Mouse (Mus musculus) lung, postnatal 0 days (tissue): ENCODE measurements around the gene Flt4. TPM values are rescaled to one million over a fixed set of nuclear protein-coding genes. Genes with fewer than 3 reads are reported as not detected.

Source experiments
- ATAC-seq: fragments of 200-750 bp; cut with Nextera tagmentation; 2 replicates; pipeline ENCODE4 v1.8.0; 2017; ENCODE audit warnings: moderate library complexity
- DNase-seq: peaks from one replicate; pipeline ENCODE4 v3.0.0-alpha.2; 2016; ENCODE audit warnings: low spot score
- H3K27ac ChIP-seq: fragments of 300-500 bp; sonication (generic); 2 replicates; pipeline ENCODE4 v1.5.1; 2014; ENCODE audit warnings: antibody characterized with exemption, mild to moderate bottlenecking, low read length, mixed read lengths
- H3K27me3 ChIP-seq: fragments of 300-500 bp; sonication (generic); replicated peaks from 2 replicates; pipeline ENCODE4 v1.6.1; 2014; ENCODE audit warnings: low read length, mixed read lengths; ENCODE audit not compliant: insufficient read depth
- H3K36me3 ChIP-seq: fragments of 300-500 bp; sonication (generic); 2 replicates; pipeline ENCODE4 v1.6.1; 2014; ENCODE audit warnings: low read length, mixed read lengths; ENCODE audit not compliant: insufficient read depth
- H3K4me1 ChIP-seq: fragments of 300-500 bp; sonication (generic); 2 replicates; pipeline ENCODE4 v1.6.1; 2014; ENCODE audit warnings: antibody characterized with exemption, low read depth, low read length, mixed read lengths; ENCODE audit not compliant: insufficient read depth
- H3K4me2 ChIP-seq: fragments of 300-500 bp; sonication (generic); replicated peaks from 2 replicates; pipeline ENCODE4 v1.6.1; 2014; ENCODE audit warnings: low read depth, mild to moderate bottlenecking, low read length, moderate library complexity, mixed read lengths
- H3K4me3 ChIP-seq: fragments of 300-500 bp; sonication (generic); 2 replicates; pipeline ENCODE4 v1.5.1; 2014; ENCODE audit warnings: low read depth, low read length
- H3K9ac ChIP-seq: fragments of 300-500 bp; sonication (generic); replicated peaks from 2 replicates; pipeline ENCODE4 v1.6.1; 2014; ENCODE audit warnings: low read depth, mild to moderate bottlenecking
- H3K9me3 ChIP-seq: fragments of 300-500 bp; sonication (generic); 2 replicates; pipeline ENCODE4 v1.6.1; 2016; ENCODE audit warnings: low read length, mixed read lengths
- CTCF ChIP-seq: IDR thresholded peaks from 2 replicates; pipeline ENCODE4 v1.5.1; 2016; ENCODE audit warnings: antibody characterized with exemption, mild to moderate bottlenecking
- EP300 ChIP-seq: IDR thresholded peaks from 2 replicates; pipeline ENCODE4 v1.6.1; 2016; ENCODE audit warnings: antibody characterized with exemption, mild to moderate bottlenecking, control low read depth
- WGBS: fragments of 180-500 bp; shearing (Covaris S2); extraction: QIAGEN DNeasy Blood & Tissue Kit; methylation state at CpG from one replicate; pipeline ENCODE4 v1.1.7; 2014; 5-methylcytosine and 5-hydroxymethylcytosine counted together
- polyA plus RNA-seq: library from polyadenylated mRNA; unstranded; fragments of >200 nt; fragmentation: Nextera tagmentation; extraction: Ambion mirVana; gene quantifications from 2 replicates; pipeline ENCODE4 v1.2.1, GENCODE M21; 2015

Flt4 gene
- polyA plus RNA-seq, 1 experiment from 2014 or later: 9.8 TPM

- Histone ChIP-seq H3K27me3 (0 out of 2 replicates have a peak, but pooled peaks cover 5% of the 10 kb centered on the region), H3K27ac (no peak overlapping the region), H3K9ac (no peak overlapping the region), H3K36me3 (no peaks in the 10 kb centered on the region), H3K4me2 (no peak overlapping the region), H3K4me3 (no peak overlapping the region), H3K4me1 (peaks cover 6% of the 10 kb centered on the region), H3K9me3 (no peaks in the 10 kb centered on the region)
- WGBS: 59% methylated on average over 6 of the region's 6 CpGs
- DNase-seq (no peak), ATAC-seq (no peak)
- TF ChIP-seq CTCF (no peak), EP300 (no peak)
Measured at GRCm38 (mm10) chr11:49635671-49636070, 26.6 kb downstream of the Flt4 start.

- Histone ChIP-seq H3K4me1 (peaks cover 6% of the 10 kb centered on the region), H3K9me3 (no peaks in the 10 kb centered on the region), H3K9ac (no peak overlapping the region), H3K27me3 (0 out of 2 replicates have a peak, but pooled peaks cover 5% of the 10 kb centered on the region), H3K4me2 (no peak overlapping the region), H3K27ac (no peak overlapping the region), H3K4me3 (no peak overlapping the region), H3K36me3 (no peaks in the 10 kb centered on the region)
- ATAC-seq (no peak), DNase-seq (no peak)
- peak; percentile 69 for TF ChIP-seq CTCF
- TF ChIP-seq EP300: no peak
- WGBS: 10% methylated on average over 11 of the region's 11 CpGs
Measured at GRCm38 (mm10) chr11:49636449-49636848, 27.4 kb downstream of the Flt4 start.

- H3K9ac ChIP-seq: no peak overlapping the region
- no peak overlapping the region for H3K27ac ChIP-seq
- no peaks in the 10 kb centered on the region for H3K4me1 ChIP-seq
- no peaks in the 10 kb centered on the region for H3K9me3 ChIP-seq
- no peak for DNase-seq
- H3K36me3 ChIP-seq: no peaks in the 10 kb centered on the region
- H3K27me3 ChIP-seq: no peaks in the 10 kb centered on the region
- no peak overlapping the region for H3K4me3 ChIP-seq
- TF ChIP-seq CTCF (no peak), EP300 (no peak)
- ATAC-seq: no peak
- H3K4me2 ChIP-seq: no peak overlapping the region
- 64% methylated on average over 4 of the region's 8 CpGs for WGBS
Measured at GRCm38 (mm10) chr11:49645677-49646076, 36.6 kb downstream of the Flt4 start.

DNA sequence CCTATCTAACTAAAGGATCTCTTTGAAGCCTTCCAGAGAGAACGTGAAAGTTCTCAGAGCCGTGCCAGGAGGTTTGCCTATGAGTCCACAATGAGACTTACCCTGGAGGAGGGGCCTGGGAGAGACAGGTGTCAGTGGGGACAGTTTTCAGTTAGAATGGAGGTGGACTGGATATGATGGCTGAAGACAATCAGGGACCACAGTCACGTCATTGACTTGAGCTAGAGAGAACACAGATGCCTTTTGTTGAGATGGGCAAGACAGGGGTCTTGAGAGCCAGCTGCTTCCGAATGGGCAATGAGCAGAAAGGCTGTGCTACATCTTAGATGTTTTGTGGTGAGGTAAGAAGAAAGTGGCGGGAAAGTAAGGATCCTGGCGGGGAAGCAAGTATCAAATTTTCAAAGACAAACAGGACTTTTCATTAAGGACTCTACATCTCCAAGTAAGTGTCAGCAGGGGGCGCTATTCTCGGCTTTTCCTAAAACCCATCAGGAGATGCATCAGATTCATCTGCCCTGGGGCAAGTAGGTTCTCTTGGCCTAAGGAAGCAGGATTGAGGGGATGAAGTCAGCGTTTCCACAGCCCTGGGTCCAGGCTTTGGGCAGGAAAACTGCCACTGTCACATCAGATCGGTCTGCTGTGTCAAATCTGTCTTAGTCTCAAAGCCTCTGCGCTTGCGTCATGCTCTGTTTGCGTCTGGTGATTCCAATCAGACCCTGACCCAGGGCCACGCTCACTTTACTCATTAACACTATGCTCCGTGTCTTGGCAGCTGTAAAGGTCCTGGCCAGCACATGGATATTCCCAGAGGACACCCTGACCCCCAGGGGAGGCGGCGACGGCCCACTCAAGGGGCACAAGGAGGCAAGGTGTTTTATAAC is 41.3 kb downstream of the Flt4 start:
- DNase-seq (peak; percentile 44), ATAC-seq (0 out of 2 replicates have a peak, but pooled peaks have one; percentile 8)
- H3K27ac ChIP-seq: no peak overlapping the region
- H3K36me3 ChIP-seq: no peaks in the 10 kb centered on the region
- TF ChIP-seq CTCF: peak; percentile 64
- no peak for TF ChIP-seq EP300
- H3K4me3 ChIP-seq: no peak overlapping the region
- WGBS: 48% methylated on average over 18 of the region's 18 CpGs
- no peak overlapping the region for H3K4me2 ChIP-seq
- H3K4me1 ChIP-seq: no peaks in the 10 kb centered on the region
- H3K9me3 ChIP-seq: no peaks in the 10 kb centered on the region
- H3K9ac ChIP-seq: no peak overlapping the region
- no peaks in the 10 kb centered on the region for H3K27me3 ChIP-seq

- DNase-seq (no peak), ATAC-seq (no peak)
- no peak overlapping the region for H3K4me3 ChIP-seq
- H3K27ac ChIP-seq: no peak overlapping the region
- H3K4me2 ChIP-seq: no peak overlapping the region
- no peaks in the 10 kb centered on the region for H3K27me3 ChIP-seq
- H3K9ac ChIP-seq: no peak overlapping the region
- H3K36me3 ChIP-seq: no peaks in the 10 kb centered on the region
- TF ChIP-seq EP300: no peak
- no peak for TF ChIP-seq CTCF
- 55% methylated on average over 16 of the region's 16 CpGs for WGBS
- no peaks in the 10 kb centered on the region for H3K4me1 ChIP-seq
- no peaks in the 10 kb centered on the region for H3K9me3 ChIP-seq
Measured at GRCm38 (mm10) chr11:49650994-49651761, 42.1 kb downstream of the Flt4 start.

GRCm38 (mm10) chr11:49651762-49652322 is 42.8 kb downstream of the Flt4 start:
- Histone ChIP-seq H3K36me3 (no peaks in the 10 kb centered on the region), H3K4me3 (no peak overlapping the region), H3K27ac (no peak overlapping the region), H3K9me3 (no peaks in the 10 kb centered on the region), H3K9ac (no peak overlapping the region), H3K4me1 (no peaks in the 10 kb centered on the region), H3K27me3 (no peaks in the 10 kb centered on the region), H3K4me2 (no peak overlapping the region)
- WGBS: 82% methylated on average over 10 of the region's 10 CpGs
- DNase-seq (no peak), ATAC-seq (no peak)
- TF ChIP-seq EP300 (no peak), CTCF (no peak)
